Mouse (Mus musculus) megakaryocyte-erythroid progenitor cell, adult 5-6 weeks (primary cell): Measurements from ENCODE around the gene Gm16440. TPM values are rescaled to one million over a fixed set of nuclear protein-coding genes. Genes with fewer than 3 reads are reported as not detected.
"Not testable (repeated sequence)": the region's sequence is repeated elsewhere in the genome, so short reads cannot be mapped to it uniquely, and the experiment has no call there.

Experiments used
- ATAC-seq: replicated peaks from 2 replicates; pipeline ENCODE4 v1.8.0; 2016; ENCODE audit warnings: mild to moderate bottlenecking, inconsistent platforms; ENCODE audit not compliant: severe bottlenecking, poor library complexity, low FRiP score, low TSS enrichment
- total RNA-seq, 2 experiments: library from RNA; stranded (forward) in 1 of 2; stranded (reverse) in 1 of 2; fragments of 200-1000, 215-1000 nt in 1 of 2; fragments of >200 nt in 1 of 2; fragmentation: Nextera tagmentation in 1 of 2; gene quantifications; 2 replicates each; pipeline ENCODE4 v1.2.3; 2014 to 2017

The Gm16440 gene
- not detected in 2 replicates for total RNA-seq (2014; fragmentation: Nextera tagmentation)
- not detected in 2 replicates for total RNA-seq (2017)

DNA sequence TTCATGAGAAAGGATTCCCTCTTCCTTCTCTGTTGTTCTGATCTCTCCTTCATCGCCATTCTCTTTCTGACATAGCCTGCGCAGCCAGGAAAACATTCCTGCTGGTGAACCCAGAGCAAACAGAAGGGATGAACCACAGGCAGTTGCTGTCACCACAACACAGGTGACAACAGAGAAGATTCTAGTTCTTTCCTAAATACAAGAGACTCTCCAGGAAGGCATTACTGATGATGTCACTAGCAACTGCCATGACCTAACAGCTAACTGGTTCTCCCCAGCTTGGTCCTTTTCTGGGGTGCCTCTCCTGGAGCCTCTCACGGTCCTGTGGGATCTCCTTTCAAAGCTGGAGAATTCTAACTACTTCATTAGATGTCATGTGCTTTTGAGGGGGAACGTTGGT lies at the start of gene Gm16440:
TSS of gene Gm16440 (minus strand) at position 101 of the 400 bp plus-strand sequence.
- not testable (repeated sequence) for ATAC-seq

DNA sequence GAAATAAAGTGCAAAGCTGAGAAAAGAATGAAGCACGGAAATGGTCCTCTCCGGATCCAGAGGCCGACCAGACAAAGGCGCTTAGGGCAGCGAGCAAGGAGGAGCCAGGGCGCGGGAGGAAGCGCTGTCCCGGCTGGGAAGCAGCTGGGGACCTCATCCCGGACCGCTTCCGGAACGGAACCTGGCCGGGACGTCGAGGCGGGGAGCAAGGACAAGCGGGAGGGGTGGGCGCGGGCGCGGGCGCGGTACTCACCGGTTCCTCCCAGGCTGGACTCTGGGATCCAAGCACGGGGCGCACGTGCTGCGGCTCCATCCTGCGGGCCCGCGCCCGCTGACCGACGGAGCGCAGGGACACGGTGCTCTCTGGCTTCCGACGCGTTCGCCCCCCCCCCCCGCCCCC lies 36.6 kb upstream of the Gm16440 start:
- ATAC-seq = not testable (repeated sequence)

DNA sequence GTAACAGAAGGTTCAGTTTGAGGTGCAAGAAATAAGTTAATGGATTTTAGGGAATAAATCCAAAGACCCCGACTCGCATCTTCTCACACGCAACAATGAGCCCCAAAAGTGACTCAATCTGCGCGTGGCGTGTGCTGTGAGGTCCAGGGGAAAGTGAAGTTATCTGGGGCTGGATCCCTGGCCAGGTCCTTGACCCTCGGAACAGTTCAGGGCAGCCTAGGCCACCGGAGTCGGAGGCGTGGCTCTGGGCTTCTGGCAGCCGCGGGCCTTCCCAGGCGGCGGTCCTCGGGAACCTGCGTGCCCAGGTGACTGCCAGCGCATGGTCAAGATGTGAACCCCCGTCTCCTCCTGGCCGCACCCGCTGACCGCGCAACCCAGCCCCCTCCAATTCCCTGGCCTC lies 36.2 kb upstream of the Gm16440 start:
- ATAC-seq = not testable (repeated sequence)

DNA sequence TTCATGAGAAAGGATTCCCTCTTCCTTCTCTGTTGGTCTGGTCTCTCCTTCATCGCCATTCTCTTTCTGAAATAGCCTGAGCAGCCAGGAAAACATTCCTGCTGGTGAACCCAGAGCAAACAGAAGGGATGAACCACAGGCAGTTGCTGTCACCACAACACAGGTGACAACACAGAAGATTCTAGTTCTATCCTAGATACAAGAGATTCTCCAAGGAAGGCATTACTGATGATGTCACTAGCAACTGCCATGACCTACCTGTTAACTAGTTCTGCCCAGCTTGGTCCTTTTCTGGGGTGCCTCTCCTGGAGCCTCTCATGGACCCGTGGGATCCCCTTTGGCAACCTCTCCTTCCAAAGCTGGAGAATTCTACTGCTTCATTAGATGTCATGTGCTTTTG lies 22.3 kb upstream of the Gm16440 start, which contains the start of gene Gm3591:
TSS of gene Gm3591 (minus strand) at position 101 of the 400 bp plus-strand sequence.
- ATAC-seq = not testable (repeated sequence)

DNA sequence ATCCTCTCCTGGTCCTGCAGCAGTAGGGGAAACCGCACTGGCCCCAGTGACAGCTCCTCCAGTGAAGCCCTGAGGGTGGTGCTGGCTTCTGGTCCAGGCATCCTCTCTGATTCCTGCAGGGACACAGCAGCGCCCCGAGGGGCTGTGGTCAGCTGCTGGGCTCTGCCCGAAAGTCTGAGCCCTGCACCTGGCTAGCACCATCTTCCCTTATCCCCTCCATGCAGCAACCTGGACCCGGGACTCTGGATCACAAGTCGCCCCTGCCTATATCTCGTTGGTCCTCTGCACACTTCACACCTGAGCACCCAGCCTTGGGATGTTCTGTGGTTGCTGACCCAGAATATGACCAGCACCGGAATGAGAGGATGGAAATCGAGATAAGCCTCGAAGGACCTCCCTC lies 46.5 kb downstream of the Gm16440 start, which contains the start of gene Gm3618:
TSS of gene Gm3618 (minus strand) at position 101 of the 400 bp plus-strand sequence.
- not testable (repeated sequence) for ATAC-seq

Other genes starting within 250 kb of the Gm16440 start
- gene Gm21560, start 171.0 kb downstream of the Gm16440 start, total RNA-seq (2014; fragmentation: Nextera tagmentation) = not detected in 2 replicates
- not detected in 2 replicates for gene Gm21560, start 171.0 kb downstream of the Gm16440 start, total RNA-seq (2017)
- gene Gm3411, start 103.1 kb downstream of the Gm16440 start, total RNA-seq (2014; fragmentation: Nextera tagmentation) = not detected in 2 replicates
- not detected in 2 replicates for gene Gm3411, start 103.1 kb downstream of the Gm16440 start, total RNA-seq (2017)
- not detected in 2 replicates for gene Gm21103, start 85.5 kb downstream of the Gm16440 start, total RNA-seq (2014; fragmentation: Nextera tagmentation)
- not detected in 2 replicates for gene Gm21103, start 85.5 kb downstream of the Gm16440 start, total RNA-seq (2017)
- not detected in 2 replicates for gene Gm3618, start 46.6 kb downstream of the Gm16440 start, total RNA-seq (2014; fragmentation: Nextera tagmentation)
- not detected in 2 replicates for gene Gm3618, start 46.6 kb downstream of the Gm16440 start, total RNA-seq (2017)
- 1.1 TPM in 1 of 2 replicates, not detected in the other for gene Gm3591, start 22.2 kb upstream of the Gm16440 start, total RNA-seq (2014; fragmentation: Nextera tagmentation)
- gene Gm3591, start 22.2 kb upstream of the Gm16440 start, total RNA-seq (2017) = not detected in 2 replicates
- not detected in 2 replicates for gene Gm3594, start 54.3 kb upstream of the Gm16440 start, total RNA-seq (2014; fragmentation: Nextera tagmentation)
- gene Gm3594, start 54.3 kb upstream of the Gm16440 start, total RNA-seq (2017) = not detected in 2 replicates
- gene Gm8356, start 147.0 kb upstream of the Gm16440 start, total RNA-seq (2014; fragmentation: Nextera tagmentation) = not detected in 2 replicates
- gene Gm8356, start 147.0 kb upstream of the Gm16440 start, total RNA-seq (2017) = not detected in 2 replicates
- gene Gm3629, start 200.3 kb upstream of the Gm16440 start, total RNA-seq (2014; fragmentation: Nextera tagmentation) = not detected in 2 replicates
- not detected in 2 replicates for gene Gm3629, start 200.3 kb upstream of the Gm16440 start, total RNA-seq (2017)
- not detected in 2 replicates for gene Gm3460, start 232.1 kb upstream of the Gm16440 start, total RNA-seq (2014; fragmentation: Nextera tagmentation)
- not detected in 2 replicates for gene Gm3460, start 232.1 kb upstream of the Gm16440 start, total RNA-seq (2017)